Mouse (Mus musculus): ENCODE measurements at regions not wholly inside any gene's neighbourhood (a gene's known extent, or its start where the extent isn't known, plus 50 kb on each side); places are given as distances from the start of the nearest gene placed in this dataset.

DNA sequence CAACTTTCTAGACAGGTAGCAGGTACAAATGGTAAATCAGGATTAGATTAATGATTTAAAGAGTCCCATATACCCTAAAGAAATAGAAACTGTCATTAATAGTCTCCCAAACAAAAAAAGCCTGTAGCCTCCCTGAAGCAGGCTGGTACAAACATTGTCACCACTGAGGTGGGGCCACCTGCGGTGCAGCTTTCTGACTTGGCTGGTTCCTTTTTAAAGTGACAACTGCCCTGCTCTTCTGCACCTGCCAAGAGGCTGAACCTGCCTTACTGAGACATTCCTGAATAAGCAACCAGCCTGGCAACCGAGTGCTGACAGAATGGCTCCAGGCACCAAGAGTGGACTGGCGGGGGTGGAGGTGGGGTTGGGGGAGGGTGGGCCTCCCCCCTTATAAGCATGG lies 687.0 kb upstream of the Vrk2 start:
- 72% methylated on average over 3 of the region's 3 CpGs for WGBS
- H3K4me3 ChIP-seq (ENCODE audit: low read depth, low read length), result no peak overlapping the region
- H3K27me3 ChIP-seq (ENCODE audit: control insufficient read depth, insufficient read depth, low read length), result no peaks in the 10 kb centered on the region
- H3K36me3 ChIP-seq (ENCODE audit: control insufficient read depth, insufficient read depth, low read length), result no peaks in the 10 kb centered on the region
- H3K27ac ChIP-seq (ENCODE audit: low read depth, low read length), result no peak overlapping the region
- H3K4me1 ChIP-seq (ENCODE audit: control insufficient read depth, insufficient read depth, low read length), result no peaks in the 10 kb centered on the region
- no peak for ATAC-seq (ENCODE audit: low read depth)
- H3K4me2 ChIP-seq (ENCODE audit: low read depth, low read length), result no peak overlapping the region
- no peak overlapping the region for H3K9ac ChIP-seq (replicated peaks; ENCODE audit: low read depth, low read length)
- no peaks in the 10 kb centered on the region; the same call in 1 of the 2 replicates for H3K9me3 ChIP-seq (ENCODE audit: control insufficient read depth, low read length)

DNA sequence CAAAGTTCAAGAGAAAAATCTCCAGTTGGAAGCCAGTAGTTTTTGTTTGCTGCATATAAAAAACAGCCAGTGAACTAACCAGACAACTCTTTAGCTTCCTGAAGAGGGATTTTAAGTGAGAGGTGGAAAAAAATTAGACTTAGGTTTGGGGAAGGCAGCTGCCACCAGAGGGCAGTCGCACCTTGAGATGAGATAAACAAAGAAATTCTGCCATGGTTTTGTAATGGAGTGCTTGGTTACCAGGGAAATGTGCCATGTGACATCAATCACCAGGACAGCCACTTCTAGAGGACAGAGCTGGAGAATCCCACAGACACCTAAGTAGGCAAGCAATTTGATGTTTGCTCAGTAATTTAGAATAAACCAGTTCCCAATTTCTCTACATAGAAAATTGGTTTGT lies 670.5 kb upstream of the Vrk2 start:
- Histone ChIP-seq H3K27ac (ENCODE audit: low read depth, low read length) (no peak overlapping the region), H3K9me3 (ENCODE audit: control insufficient read depth, low read length) (no peaks in the 10 kb centered on the region), H3K4me1 (ENCODE audit: control insufficient read depth, insufficient read depth, low read length) (no peaks in the 10 kb centered on the region), H3K27me3 (ENCODE audit: control insufficient read depth, insufficient read depth, low read length) (no peaks in the 10 kb centered on the region), H3K4me3 (ENCODE audit: low read depth, low read length) (no peak overlapping the region), H3K9ac (replicated peaks; ENCODE audit: low read depth, low read length) (no peak overlapping the region), H3K4me2 (ENCODE audit: low read depth, low read length) (no peak overlapping the region), H3K36me3 (ENCODE audit: control insufficient read depth, insufficient read depth, low read length) (no peaks in the 10 kb centered on the region)
- peak; percentile 85 for ATAC-seq (ENCODE audit: low read depth)
- 0% methylated on average over 1 of the region's 1 CpGs for WGBS

GRCm38 (mm10) chr11:27258521-27258920 lies 664.7 kb upstream of the Vrk2 start:
- Histone ChIP-seq H3K9me3 (ENCODE audit: control insufficient read depth, low read length) (no peaks in the 10 kb centered on the region; the same call in 1 of the 2 replicates), H3K27me3 (ENCODE audit: control insufficient read depth, insufficient read depth, low read length) (no peaks in the 10 kb centered on the region), H3K4me2 (ENCODE audit: low read depth, low read length) (no peak overlapping the region), H3K9ac (replicated peaks; ENCODE audit: low read depth, low read length) (no peak overlapping the region), H3K4me1 (ENCODE audit: control insufficient read depth, insufficient read depth, low read length) (no peaks in the 10 kb centered on the region), H3K4me3 (ENCODE audit: low read depth, low read length) (no peak overlapping the region), H3K27ac (ENCODE audit: low read depth, low read length) (no peak overlapping the region), H3K36me3 (ENCODE audit: control insufficient read depth, insufficient read depth, low read length) (no peaks in the 10 kb centered on the region)
- no peak for ATAC-seq (ENCODE audit: low read depth)
- 67% methylated on average over 1 of the region's 1 CpGs for WGBS

GRCm38 (mm10) chr11:27235884-27236283 lies 642.1 kb upstream of the Vrk2 start:
- Histone ChIP-seq H3K9me3 (ENCODE audit: control insufficient read depth, low read length) (no peaks in the 10 kb centered on the region), H3K36me3 (ENCODE audit: control insufficient read depth, insufficient read depth, low read length) (no peaks in the 10 kb centered on the region), H3K4me2 (ENCODE audit: low read depth, low read length) (no peak overlapping the region), H3K27me3 (ENCODE audit: control insufficient read depth, insufficient read depth, low read length) (no peaks in the 10 kb centered on the region), H3K27ac (ENCODE audit: low read depth, low read length) (no peak overlapping the region), H3K9ac (replicated peaks; ENCODE audit: low read depth, low read length) (no peak overlapping the region), H3K4me3 (ENCODE audit: low read depth, low read length) (no peak overlapping the region), H3K4me1 (ENCODE audit: control insufficient read depth, insufficient read depth, low read length) (no peaks in the 10 kb centered on the region)
- no peak for ATAC-seq (ENCODE audit: low read depth)
- 80% methylated on average over 1 of the region's 1 CpGs for WGBS

- Histone ChIP-seq H3K27ac (ENCODE audit: low read depth, low read length) (no peak overlapping the region), H3K27me3 (ENCODE audit: control insufficient read depth, insufficient read depth, low read length) (no peaks in the 10 kb centered on the region), H3K36me3 (ENCODE audit: control insufficient read depth, insufficient read depth, low read length) (no peaks in the 10 kb centered on the region), H3K4me1 (ENCODE audit: control insufficient read depth, insufficient read depth, low read length) (no peaks in the 10 kb centered on the region), H3K9ac (replicated peaks; ENCODE audit: low read depth, low read length) (no peak overlapping the region), H3K4me3 (ENCODE audit: low read depth, low read length) (no peak overlapping the region), H3K9me3 (ENCODE audit: control insufficient read depth, low read length) (no peaks in the 10 kb centered on the region), H3K4me2 (ENCODE audit: low read depth, low read length) (no peak overlapping the region)
- ATAC-seq (ENCODE audit: low read depth), result no peak
These were observed 632.7 kb upstream of the Vrk2 start for GRCm38 (mm10) chr11:27226454-27226853.

- Histone ChIP-seq H3K9me3 (ENCODE audit: control insufficient read depth, low read length) (no peaks in the 10 kb centered on the region), H3K4me1 (ENCODE audit: control insufficient read depth, insufficient read depth, low read length) (no peaks in the 10 kb centered on the region), H3K4me3 (ENCODE audit: low read depth, low read length) (no peak overlapping the region), H3K27me3 (ENCODE audit: control insufficient read depth, insufficient read depth, low read length) (no peaks in the 10 kb centered on the region), H3K36me3 (ENCODE audit: control insufficient read depth, insufficient read depth, low read length) (no peaks in the 10 kb centered on the region), H3K27ac (ENCODE audit: low read depth, low read length) (no peak overlapping the region), H3K4me2 (ENCODE audit: low read depth, low read length) (no peak overlapping the region), H3K9ac (replicated peaks; ENCODE audit: low read depth, low read length) (no peak overlapping the region)
- 69% methylated on average over 3 of the region's 3 CpGs for WGBS
- ATAC-seq (ENCODE audit: low read depth), result no peak
These were observed 628.6 kb upstream of the Vrk2 start for GRCm38 (mm10) chr11:27222436-27222835.

- Histone ChIP-seq H3K9ac (replicated peaks; ENCODE audit: low read depth, low read length) (no peak overlapping the region), H3K4me2 (ENCODE audit: low read depth, low read length) (no peak overlapping the region), H3K27ac (ENCODE audit: low read depth, low read length) (no peak overlapping the region), H3K9me3 (ENCODE audit: control insufficient read depth, low read length) (no peaks in the 10 kb centered on the region), H3K4me1 (ENCODE audit: control insufficient read depth, insufficient read depth, low read length) (no peaks in the 10 kb centered on the region), H3K4me3 (ENCODE audit: low read depth, low read length) (no peak overlapping the region), H3K27me3 (ENCODE audit: control insufficient read depth, insufficient read depth, low read length) (no peaks in the 10 kb centered on the region), H3K36me3 (ENCODE audit: control insufficient read depth, insufficient read depth, low read length) (no peaks in the 10 kb centered on the region)
- 79% methylated on average over 1 of the region's 1 CpGs for WGBS
- ATAC-seq (ENCODE audit: low read depth), result no peak
These were observed 628.2 kb upstream of the Vrk2 start for GRCm38 (mm10) chr11:27221956-27222355.

- H3K27ac ChIP-seq (ENCODE audit: low read depth, low read length), result no peak overlapping the region
- no peaks in the 10 kb centered on the region for H3K9me3 ChIP-seq (ENCODE audit: control insufficient read depth, low read length)
- 42% methylated on average over 6 of the region's 6 CpGs for WGBS
- no peak overlapping the region for H3K4me3 ChIP-seq (ENCODE audit: low read depth, low read length)
- H3K4me1 ChIP-seq (ENCODE audit: control insufficient read depth, insufficient read depth, low read length), result no peaks in the 10 kb centered on the region
- no peak overlapping the region for H3K4me2 ChIP-seq (ENCODE audit: low read depth, low read length)
- peak; percentile 85 for ATAC-seq (ENCODE audit: low read depth)
- H3K36me3 ChIP-seq (ENCODE audit: control insufficient read depth, insufficient read depth, low read length), result no peaks in the 10 kb centered on the region
- no peaks in the 10 kb centered on the region for H3K27me3 ChIP-seq (ENCODE audit: control insufficient read depth, insufficient read depth, low read length)
- H3K9ac ChIP-seq (replicated peaks; ENCODE audit: low read depth, low read length), result no peak overlapping the region
These were observed 626.2 kb upstream of the Vrk2 start for GRCm38 (mm10) chr11:27219715-27220699.

DNA sequence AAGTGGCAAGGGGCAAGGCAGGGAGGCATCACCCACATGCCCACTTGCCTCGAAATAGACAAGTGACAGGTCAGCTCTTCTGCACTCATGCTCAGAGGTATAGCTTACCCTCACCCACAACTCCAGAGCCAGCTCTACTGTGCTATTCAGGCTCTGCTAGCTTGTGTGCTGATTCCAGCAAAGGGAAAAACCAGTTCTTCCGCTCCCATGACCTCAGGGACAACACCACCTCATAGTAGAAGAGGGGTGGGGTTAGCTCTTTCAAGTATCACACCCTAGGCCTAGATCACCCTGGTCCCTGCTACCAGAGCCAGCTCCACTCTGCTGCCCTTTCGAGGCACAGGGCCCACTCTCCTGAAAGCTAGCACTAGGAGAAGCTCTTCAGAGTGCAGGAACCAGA lies 622.0 kb upstream of the Vrk2 start:
- H3K27ac ChIP-seq (ENCODE audit: low read depth, low read length), result no peak overlapping the region
- H3K9me3 ChIP-seq (ENCODE audit: control insufficient read depth, low read length), result no peaks in the 10 kb centered on the region
- no peak overlapping the region for H3K9ac ChIP-seq (replicated peaks; ENCODE audit: low read depth, low read length)
- H3K4me3 ChIP-seq (ENCODE audit: low read depth, low read length), result no peak overlapping the region
- WGBS, result 75% methylated on average over 3 of the region's 3 CpGs
- no peaks in the 10 kb centered on the region for H3K4me1 ChIP-seq (ENCODE audit: control insufficient read depth, insufficient read depth, low read length)
- no peak overlapping the region for H3K4me2 ChIP-seq (ENCODE audit: low read depth, low read length)
- no peaks in the 10 kb centered on the region for H3K27me3 ChIP-seq (ENCODE audit: control insufficient read depth, insufficient read depth, low read length)
- H3K36me3 ChIP-seq (ENCODE audit: control insufficient read depth, insufficient read depth, low read length), result no peaks in the 10 kb centered on the region
- ATAC-seq (ENCODE audit: low read depth), result no peak

Data from neural tube, embryonic 14.5 days (tissue).